Mouse (Mus musculus): ENCODE measurements around the gene Olfr995. TPM values are rescaled to one million over a fixed set of nuclear protein-coding genes. Genes with fewer than 3 reads are reported as not detected.

Gene Olfr995
- polyA plus RNA-seq (2014; fragmentation: Nextera tagmentation; extraction: Ambion mirVana), result not detected in 2 replicates

DNA sequence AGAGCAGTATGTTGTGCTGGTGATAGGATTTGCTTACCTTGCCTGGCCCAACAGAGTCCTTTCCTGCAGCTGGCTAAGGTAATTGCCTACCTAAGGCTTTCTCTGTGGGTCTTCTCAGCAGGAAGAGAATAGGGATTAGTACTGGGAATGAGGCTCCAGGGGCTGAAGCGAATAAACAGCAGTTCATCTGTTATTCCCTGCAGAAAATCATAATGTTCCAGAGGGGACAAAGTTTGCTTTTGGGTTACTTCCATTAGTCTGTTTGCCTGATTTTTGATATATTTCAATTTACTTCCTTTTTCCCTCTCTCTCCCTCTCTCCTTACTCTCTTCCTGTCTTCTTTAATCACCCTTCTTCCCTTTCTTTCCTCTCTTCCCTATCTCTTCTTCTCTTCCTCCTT is at the start of gene Olfr995:
Gene Olfr995, minus strand, starts transcription at position 101 of the 400 bp plus-strand sequence.
- Histone ChIP-seq H3K27me3 (ENCODE audit: control insufficient read depth, insufficient read depth, low read length) (no peaks in the 10 kb centered on the region), H3K9ac (no peak within 1 kb of the TSS), H3K4me2 (replicated peaks) (no peak within 1 kb of the TSS), H3K27ac (no peak within 1 kb of the TSS), H3K36me3 (replicated peaks; ENCODE audit: control insufficient read depth, insufficient read depth) (no peaks in the 10 kb centered on the region), H3K4me1 (replicated peaks; ENCODE audit: control insufficient read depth, insufficient read depth, low read length) (no peaks in the 10 kb centered on the region), H3K9me3 (ENCODE audit: control insufficient read depth, low read length) (no peaks in the 10 kb centered on the region), H3K4me3 (replicated peaks; ENCODE audit: low read length) (no peak within 1 kb of the TSS)
- ATAC-seq (ENCODE audit: low FRiP score) (no peak), DNase-seq (ENCODE audit: low spot score) (no peak)
- WGBS, result 14% methylated on average over 1 of the region's 1 CpGs

GRCm38 (mm10) chr2:85490396-85490795 is 47.0 kb upstream of the Olfr995 start:
- Histone ChIP-seq H3K9ac (no peak overlapping the region), H3K36me3 (replicated peaks; ENCODE audit: control insufficient read depth, insufficient read depth) (no peaks in the 10 kb centered on the region), H3K4me3 (replicated peaks; ENCODE audit: low read length) (no peak overlapping the region), H3K4me2 (replicated peaks) (no peak overlapping the region), H3K27ac (no peak overlapping the region), H3K9me3 (ENCODE audit: control insufficient read depth, low read length) (no peaks in the 10 kb centered on the region), H3K27me3 (ENCODE audit: control insufficient read depth, insufficient read depth, low read length) (no peaks in the 10 kb centered on the region), H3K4me1 (replicated peaks; ENCODE audit: control insufficient read depth, insufficient read depth, low read length) (no peaks in the 10 kb centered on the region)
- DNase-seq (ENCODE audit: low spot score), result no peak
- WGBS, result 78% methylated on average over 5 of the region's 5 CpGs
- ATAC-seq (ENCODE audit: low FRiP score), result no peak

- WGBS, result 83% methylated on average over 3 of the region's 3 CpGs
- no peak overlapping the region for H3K4me2 ChIP-seq (replicated peaks)
- ATAC-seq (ENCODE audit: low FRiP score) (no peak), DNase-seq (ENCODE audit: low spot score) (no peak)
- no peak overlapping the region for H3K9ac ChIP-seq
- no peaks in the 10 kb centered on the region for H3K4me1 ChIP-seq (replicated peaks; ENCODE audit: control insufficient read depth, insufficient read depth, low read length)
- no peaks in the 10 kb centered on the region for H3K36me3 ChIP-seq (replicated peaks; ENCODE audit: control insufficient read depth, insufficient read depth)
- no peak overlapping the region for H3K4me3 ChIP-seq (replicated peaks; ENCODE audit: low read length)
- H3K27me3 ChIP-seq (ENCODE audit: control insufficient read depth, insufficient read depth, low read length), result no peaks in the 10 kb centered on the region
- H3K27ac ChIP-seq, result no peak overlapping the region
- no peaks in the 10 kb centered on the region for H3K9me3 ChIP-seq (ENCODE audit: control insufficient read depth, low read length)
These were observed 23.4 kb upstream of the Olfr995 start for GRCm38 (mm10) chr2:85466801-85467325.

DNA sequence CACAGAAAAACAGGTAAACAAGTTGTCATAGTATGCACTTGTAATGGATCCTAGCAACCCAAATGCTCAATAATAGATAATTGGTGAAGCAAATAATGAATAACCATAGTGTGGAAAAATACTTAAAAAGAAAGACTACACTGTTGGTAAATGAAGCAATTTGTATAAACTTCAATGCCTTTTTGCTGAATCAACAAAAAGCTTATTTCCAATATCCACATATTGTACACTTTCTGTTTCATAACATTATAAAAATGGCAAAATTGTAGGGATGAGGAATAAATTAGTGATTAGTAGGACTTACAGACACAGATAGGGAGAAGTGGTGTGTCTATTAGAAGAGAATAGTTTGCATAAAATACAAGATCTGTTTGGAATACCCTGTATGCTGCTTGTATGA is 893 bp downstream of the Olfr995 start:
- Histone ChIP-seq H3K4me2 (replicated peaks) (no peak overlapping the region), H3K4me3 (replicated peaks; ENCODE audit: low read length) (no peak overlapping the region), H3K36me3 (replicated peaks; ENCODE audit: control insufficient read depth, insufficient read depth) (no peaks in the 10 kb centered on the region), H3K27ac (no peak overlapping the region), H3K9me3 (ENCODE audit: control insufficient read depth, low read length) (no peaks in the 10 kb centered on the region), H3K27me3 (ENCODE audit: control insufficient read depth, insufficient read depth, low read length) (no peaks in the 10 kb centered on the region), H3K4me1 (replicated peaks; ENCODE audit: control insufficient read depth, insufficient read depth, low read length) (no peaks in the 10 kb centered on the region), H3K9ac (no peak overlapping the region)
- no peak for DNase-seq (ENCODE audit: low spot score)
- ATAC-seq (ENCODE audit: low FRiP score), result no peak

- H3K36me3 ChIP-seq (replicated peaks; ENCODE audit: control insufficient read depth, insufficient read depth), result no peaks in the 10 kb centered on the region
- 94% methylated on average over 3 of the region's 3 CpGs for WGBS
These were observed 7.1 kb downstream of the Olfr995 start, which contains the start of gene Olfr994 for GRCm38 (mm10) chr2:85436351-85436750. Gene Olfr994, minus strand, starts transcription at chr2:85436451.

GRCm38 (mm10) chr2:85425893-85426292 is 17.5 kb downstream of the Olfr995 start:
- H3K4me1 ChIP-seq (replicated peaks; ENCODE audit: control insufficient read depth, insufficient read depth, low read length), result no peaks in the 10 kb centered on the region
- no peak overlapping the region for H3K27ac ChIP-seq
- H3K9ac ChIP-seq, result no peak overlapping the region
- no peak overlapping the region for H3K4me3 ChIP-seq (replicated peaks; ENCODE audit: low read length)
- ATAC-seq (ENCODE audit: low FRiP score) (no peak), DNase-seq (ENCODE audit: low spot score) (no peak)
- no peaks in the 10 kb centered on the region for H3K27me3 ChIP-seq (ENCODE audit: control insufficient read depth, insufficient read depth, low read length)
- 82% methylated on average over 1 of the region's 1 CpGs for WGBS
- no peak overlapping the region for H3K4me2 ChIP-seq (replicated peaks)
- no peaks in the 10 kb centered on the region for H3K9me3 ChIP-seq (ENCODE audit: control insufficient read depth, low read length)
- H3K36me3 ChIP-seq (replicated peaks; ENCODE audit: control insufficient read depth, insufficient read depth), result no peaks in the 10 kb centered on the region

More at GRCm38 (mm10) chr2:85436351-85436750, 7.1 kb downstream of the Olfr995 start, which contains the start of gene Olfr994:
- DNase-seq (ENCODE audit: low spot score) (no peak), ATAC-seq (ENCODE audit: low FRiP score) (no peak)
- Histone ChIP-seq H3K9ac (no peak within 1 kb of the TSS), H3K9me3 (ENCODE audit: control insufficient read depth, low read length) (no peaks in the 10 kb centered on the region), H3K4me2 (replicated peaks) (no peak within 1 kb of the TSS), H3K4me3 (replicated peaks; ENCODE audit: low read length) (no peak within 1 kb of the TSS), H3K4me1 (replicated peaks; ENCODE audit: control insufficient read depth, insufficient read depth, low read length) (no peaks in the 10 kb centered on the region), H3K27ac (no peak within 1 kb of the TSS), H3K27me3 (ENCODE audit: control insufficient read depth, insufficient read depth, low read length) (no peaks in the 10 kb centered on the region)

GRCm38 (mm10) chr2:85414777-85415176 is 28.7 kb downstream of the Olfr995 start, which contains the start of gene Olfr993:
Gene Olfr993, minus strand, starts transcription at chr2:85414877.
- Histone ChIP-seq H3K4me2 (replicated peaks) (no peak within 1 kb of the TSS), H3K27ac (no peak within 1 kb of the TSS), H3K9ac (no peak within 1 kb of the TSS), H3K27me3 (ENCODE audit: control insufficient read depth, insufficient read depth, low read length) (no peaks in the 10 kb centered on the region), H3K9me3 (ENCODE audit: control insufficient read depth, low read length) (no peaks in the 10 kb centered on the region), H3K36me3 (replicated peaks; ENCODE audit: control insufficient read depth, insufficient read depth) (no peaks in the 10 kb centered on the region), H3K4me1 (replicated peaks; ENCODE audit: control insufficient read depth, insufficient read depth, low read length) (no peaks in the 10 kb centered on the region), H3K4me3 (replicated peaks; ENCODE audit: low read length) (no peak within 1 kb of the TSS)
- DNase-seq (ENCODE audit: low spot score), result no peak
- no peak for ATAC-seq (ENCODE audit: low FRiP score)

DNA sequence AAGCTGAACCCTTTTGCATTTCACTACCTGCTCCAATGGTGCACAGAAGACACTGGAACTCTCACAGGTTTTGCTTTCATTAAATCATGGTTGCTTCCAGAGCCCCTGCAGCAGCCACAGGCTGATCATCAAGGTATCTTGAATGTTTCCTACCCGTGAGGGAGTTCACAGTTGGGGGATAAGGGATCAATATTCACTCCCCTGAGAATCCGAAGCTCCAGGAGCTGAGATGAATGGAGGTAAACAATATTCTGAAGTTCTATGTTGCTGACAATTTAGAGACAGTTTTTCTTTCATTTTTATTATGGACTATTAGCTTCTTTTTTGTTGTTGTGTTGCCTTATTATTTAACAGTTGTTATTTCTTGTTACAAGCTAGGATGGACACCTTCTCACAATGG is 34.1 kb downstream of the Olfr995 start, which contains the start of gene Olfr992:
Gene Olfr992, minus strand, starts transcription at position 101 of the 400 bp plus-strand sequence.
- no peak within 1 kb of the TSS for H3K4me2 ChIP-seq (replicated peaks)
- no peak for ATAC-seq (ENCODE audit: low FRiP score)
- H3K36me3 ChIP-seq (replicated peaks; ENCODE audit: control insufficient read depth, insufficient read depth), result no peaks in the 10 kb centered on the region
- H3K9me3 ChIP-seq (ENCODE audit: control insufficient read depth, low read length), result no peaks in the 10 kb centered on the region
- H3K27ac ChIP-seq, result no peak within 1 kb of the TSS
- H3K27me3 ChIP-seq (ENCODE audit: control insufficient read depth, insufficient read depth, low read length), result no peaks in the 10 kb centered on the region
- no peak within 1 kb of the TSS for H3K9ac ChIP-seq
- H3K4me1 ChIP-seq (replicated peaks; ENCODE audit: control insufficient read depth, insufficient read depth, low read length), result no peaks in the 10 kb centered on the region
- WGBS, result 59% methylated on average over 2 of the region's 2 CpGs
- no peak within 1 kb of the TSS for H3K4me3 ChIP-seq (replicated peaks; ENCODE audit: low read length)
- DNase-seq (ENCODE audit: low spot score), result no peak
